Mouse (Mus musculus) forebrain, embryonic 14.5 days (tissue): Measurements from ENCODE around the gene Clec12b. TPM values are rescaled to one million over a fixed set of nuclear protein-coding genes. Genes with fewer than 3 reads are reported as not detected.

ENCODE experiments used
- ATAC-seq: fragments of 200-750 bp; cut with Nextera tagmentation; 2 replicates; pipeline ENCODE4 v1.8.0; 2017; ENCODE audit warnings: mild to moderate bottlenecking, moderate library complexity
- DNase-seq: peaks from one replicate; pipeline ENCODE4 v3.0.0-alpha.2; 2015; ENCODE audit warnings: low spot score
- H3K27ac ChIP-seq: fragments of 300-500 bp; sonication (generic); 2 replicates; pipeline ENCODE4 v1.5.1; 2014; ENCODE audit warnings: low read depth, mild to moderate bottlenecking, control low read depth, low read length, moderate library complexity
- H3K27me3 ChIP-seq: fragments of 300-500 bp; sonication (generic); replicated peaks from 2 replicates; pipeline ENCODE4 v1.6.1; 2014; ENCODE audit warnings: low read length, control low read depth, mixed read lengths; ENCODE audit not compliant: control insufficient read depth, insufficient read depth
- H3K36me3 ChIP-seq: fragments of 300-500 bp; sonication (generic); 2 replicates; pipeline ENCODE4 v1.6.1; 2014; ENCODE audit warnings: low read length, control low read depth; ENCODE audit not compliant: control insufficient read depth, insufficient read depth
- H3K4me1 ChIP-seq: fragments of 300-500 bp; sonication (generic); 2 replicates; pipeline ENCODE4 v1.6.1; 2014; ENCODE audit warnings: antibody characterized with exemption, low read length, control low read depth; ENCODE audit not compliant: control insufficient read depth, insufficient read depth
- H3K4me2 ChIP-seq: fragments of 300-500 bp; sonication (generic); 2 replicates; pipeline ENCODE4 v1.6.1; 2014; ENCODE audit warnings: mild to moderate bottlenecking, control low read depth, low read length
- H3K4me3 ChIP-seq: fragments of 300-500 bp; sonication (generic); 2 replicates; pipeline ENCODE4 v1.5.1; 2014; ENCODE audit warnings: low read depth, low read length, control low read depth
- H3K9ac ChIP-seq: fragments of 300-500 bp; sonication (generic); 2 replicates; pipeline ENCODE4 v1.6.1; 2014; ENCODE audit warnings: mild to moderate bottlenecking, low read length, control low read depth, moderate library complexity
- H3K9me3 ChIP-seq: fragments of 300-500 bp; sonication (generic); replicated peaks from 2 replicates; pipeline ENCODE4 v1.6.1; 2016; ENCODE audit warnings: low read length, control low read depth, mixed read lengths; ENCODE audit not compliant: control insufficient read depth
- WGBS: fragments of 180-500 bp; shearing (Covaris S2); extraction: QIAGEN DNeasy Blood & Tissue Kit; methylation state at CpG from one replicate; pipeline ENCODE4 v1.1.7; 2014; 5-methylcytosine and 5-hydroxymethylcytosine counted together
- polyA plus RNA-seq: library from polyadenylated mRNA; unstranded; fragments of >200 nt; fragmentation: Nextera tagmentation; extraction: Ambion mirVana; gene quantifications from 2 replicates; pipeline ENCODE4 v1.2.1, GENCODE M21; 2014

The Clec12b gene
- polyA plus RNA-seq, 1 experiment from 2014 or later = not detected

DNA sequence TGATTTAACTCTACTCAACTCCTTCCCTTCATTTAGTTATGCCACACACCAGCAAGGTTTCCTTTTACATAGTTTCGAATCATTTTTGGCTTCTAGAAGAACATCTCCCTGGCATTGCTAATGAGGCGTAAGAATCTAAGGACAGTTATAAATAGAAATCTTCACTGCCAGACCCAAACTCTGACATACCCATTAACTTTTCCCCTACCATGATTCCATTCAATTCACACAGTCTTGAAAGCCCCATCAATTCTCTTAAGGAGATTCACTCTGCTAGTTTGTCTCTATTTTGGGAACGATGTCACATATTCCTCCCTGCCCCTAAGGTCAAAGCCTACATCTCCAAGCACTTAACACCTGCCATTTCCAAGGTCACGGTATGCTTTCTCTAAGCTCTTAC, 674 bp downstream of the Clec12b start:
- no peaks in the 10 kb centered on the region for H3K36me3 ChIP-seq
- DNase-seq = no peak

DNA sequence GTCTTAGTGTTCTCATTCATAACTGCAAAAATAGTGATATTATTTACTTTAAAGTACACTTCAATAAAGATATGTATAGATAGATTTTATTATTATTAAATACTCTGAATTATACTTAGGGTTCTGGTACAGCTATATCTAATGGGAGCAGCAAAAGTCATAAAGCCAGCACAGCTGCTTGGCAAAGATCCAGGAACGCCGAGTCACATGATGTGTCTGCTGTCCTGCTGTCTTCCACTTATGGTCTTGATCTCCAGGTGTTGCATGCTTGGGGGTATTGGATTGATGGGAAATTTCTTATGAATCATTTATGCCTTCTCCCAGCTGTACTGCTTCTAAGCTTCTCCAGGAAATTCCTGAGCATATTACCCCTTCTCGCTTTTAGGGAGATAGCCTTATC, 2.2 kb downstream of the Clec12b start:
- Histone ChIP-seq H3K4me2 (no peak overlapping the region), H3K27ac (no peak overlapping the region), H3K4me3 (no peak overlapping the region), H3K9me3 (no peaks in the 10 kb centered on the region), H3K27me3 (no peaks in the 10 kb centered on the region), H3K36me3 (no peaks in the 10 kb centered on the region), H3K4me1 (no peaks in the 10 kb centered on the region), H3K9ac (no peak overlapping the region)
- DNase-seq (no peak), ATAC-seq (no peak)
- WGBS = 88% methylated on average over 3 of the region's 3 CpGs

More for the DNA sequence above, 674 bp downstream of the Clec12b start:
- H3K4me2 ChIP-seq = no peak overlapping the region
- H3K9ac ChIP-seq = no peak overlapping the region
- no peaks in the 10 kb centered on the region for H3K4me1 ChIP-seq
- H3K27me3 ChIP-seq = no peaks in the 10 kb centered on the region
- WGBS = 68% methylated on average over 4 of the region's 4 CpGs
- H3K27ac ChIP-seq = no peak overlapping the region
- H3K4me3 ChIP-seq = no peak overlapping the region
- no peaks in the 10 kb centered on the region for H3K9me3 ChIP-seq
- ATAC-seq = no peak

DNA sequence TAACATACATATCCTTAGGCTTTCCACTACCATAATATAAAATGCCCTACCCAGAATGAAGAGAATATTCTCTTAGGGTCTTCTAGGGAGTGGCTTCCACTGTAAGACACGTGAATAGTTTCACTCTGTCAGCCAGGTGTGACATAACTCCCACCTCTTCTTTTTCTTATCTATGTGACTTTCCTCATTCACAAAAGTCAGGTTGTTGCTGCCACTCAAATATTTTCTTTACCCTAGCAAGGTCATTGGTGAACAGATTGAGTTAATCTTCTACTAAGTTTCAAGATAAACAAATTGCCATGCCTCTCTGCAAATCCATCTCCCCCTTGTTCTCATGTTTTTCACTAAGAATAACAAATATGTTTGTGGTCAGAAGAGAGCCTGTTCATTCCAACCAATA, 3.9 kb downstream of the Clec12b start:
- Histone ChIP-seq H3K9ac (no peak overlapping the region), H3K27ac (no peak overlapping the region), H3K4me3 (no peak overlapping the region), H3K27me3 (no peaks in the 10 kb centered on the region), H3K36me3 (no peaks in the 10 kb centered on the region), H3K4me2 (no peak overlapping the region), H3K9me3 (no peaks in the 10 kb centered on the region), H3K4me1 (no peaks in the 10 kb centered on the region)
- 76% methylated on average over 1 of the region's 1 CpGs for WGBS
- ATAC-seq (no peak), DNase-seq (no peak)

DNA sequence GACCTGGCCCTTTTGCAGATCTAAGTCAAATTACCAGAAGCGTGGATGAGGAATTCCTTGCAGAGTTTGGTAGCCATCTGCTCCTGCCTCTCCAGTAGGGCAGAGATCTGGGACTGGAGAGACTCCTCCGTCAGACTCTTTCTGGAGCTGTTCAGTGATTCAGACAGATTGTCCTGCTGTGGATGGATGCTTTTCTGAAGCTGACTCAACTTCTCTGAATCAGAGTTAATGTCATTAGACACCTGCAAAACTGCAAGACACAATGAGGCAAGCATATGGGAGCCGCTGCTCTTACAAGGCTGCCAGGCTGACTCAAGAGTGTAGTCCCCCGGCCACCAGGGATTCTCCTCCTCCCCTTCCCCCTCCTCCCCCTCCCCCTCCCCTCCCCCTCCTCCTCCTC, 5.2 kb downstream of the Clec12b start:
- DNase-seq = no peak

DNA sequence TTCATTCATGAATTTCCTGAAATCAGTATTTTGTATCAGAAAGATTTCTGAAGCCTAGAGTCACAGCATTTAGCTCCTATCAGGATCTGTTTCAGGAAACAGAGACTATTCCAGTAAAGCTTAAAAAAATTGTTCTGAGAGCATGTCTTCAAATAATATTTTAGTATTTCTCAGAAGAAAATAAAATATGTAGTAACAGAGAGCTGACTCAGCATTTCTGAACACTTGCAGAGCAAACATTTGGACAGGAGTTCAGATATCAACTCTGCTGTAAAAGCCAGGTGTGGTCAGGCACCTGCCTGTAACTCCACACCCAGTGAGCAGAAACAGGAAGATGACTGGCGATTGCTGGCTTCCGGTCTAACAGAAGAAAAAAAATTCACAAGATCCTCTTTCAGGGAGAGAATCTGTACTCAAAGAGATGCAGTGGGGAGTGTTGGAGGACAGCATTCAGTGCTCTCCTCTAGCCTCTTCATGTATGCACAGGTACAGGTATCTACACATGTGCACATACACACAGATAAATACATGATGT, 10.7 kb downstream of the Clec12b start:
- H3K4me2 ChIP-seq = no peak overlapping the region
- no peaks in the 10 kb centered on the region for H3K36me3 ChIP-seq
- no peak for DNase-seq
- H3K27ac ChIP-seq = no peak overlapping the region
- H3K9me3 ChIP-seq = no peaks in the 10 kb centered on the region
- ATAC-seq = no peak
- 90% methylated on average over 2 of the region's 2 CpGs for WGBS
- H3K9ac ChIP-seq = no peak overlapping the region
- H3K4me1 ChIP-seq = no peaks in the 10 kb centered on the region
- no peaks in the 10 kb centered on the region for H3K27me3 ChIP-seq
- no peak overlapping the region for H3K4me3 ChIP-seq

More for the DNA sequence above, 5.2 kb downstream of the Clec12b start:
- no peaks in the 10 kb centered on the region for H3K4me1 ChIP-seq
- no peak for ATAC-seq
- no peak overlapping the region for H3K4me3 ChIP-seq
- no peak overlapping the region for H3K27ac ChIP-seq
- no peaks in the 10 kb centered on the region for H3K36me3 ChIP-seq
- no peaks in the 10 kb centered on the region for H3K9me3 ChIP-seq
- WGBS = 71% methylated on average over 4 of the region's 4 CpGs
- H3K27me3 ChIP-seq = no peaks in the 10 kb centered on the region
- no peak overlapping the region for H3K9ac ChIP-seq
- no peak overlapping the region for H3K4me2 ChIP-seq

DNA sequence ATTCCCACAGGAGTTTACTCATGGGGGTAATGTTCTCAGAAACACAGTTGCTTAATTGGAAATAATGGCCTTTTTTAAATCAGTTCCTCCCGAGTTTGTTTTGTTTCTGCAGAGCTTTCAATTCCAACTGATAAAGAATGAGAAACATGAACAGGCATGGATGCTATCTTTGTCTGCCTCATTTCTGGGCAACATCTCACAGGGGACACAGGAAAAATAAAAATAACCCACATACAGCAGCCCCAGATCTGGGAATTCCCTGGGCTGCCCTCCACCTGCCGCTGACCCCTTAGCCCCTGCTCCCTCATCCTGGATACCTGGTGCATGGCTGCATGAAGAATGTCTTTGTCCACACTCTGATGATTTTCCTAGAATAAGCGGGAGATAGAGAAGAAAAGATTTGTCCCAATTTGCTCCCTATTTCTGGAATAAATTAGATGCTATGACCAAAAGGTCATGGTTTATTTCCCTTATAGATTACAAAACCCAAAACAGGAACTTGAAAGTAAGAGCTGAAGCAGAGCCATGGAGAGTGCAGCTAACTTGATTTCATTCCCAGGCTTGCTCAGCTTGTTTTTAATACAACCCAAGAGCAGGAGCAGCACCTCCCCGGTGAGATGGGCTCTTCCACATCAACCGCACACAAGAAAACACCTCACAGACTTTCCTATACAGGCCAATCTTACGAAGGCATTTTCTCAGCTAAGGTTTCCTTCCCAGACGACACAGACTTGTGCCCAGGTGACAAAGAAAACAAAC, 16.1 kb downstream of the Clec12b start:
- Histone ChIP-seq H3K36me3 (no peaks in the 10 kb centered on the region), H3K9me3 (no peaks in the 10 kb centered on the region), H3K4me3 (no peak overlapping the region), H3K4me2 (no peak overlapping the region), H3K9ac (no peak overlapping the region), H3K4me1 (no peaks in the 10 kb centered on the region), H3K27ac (no peak overlapping the region), H3K27me3 (no peaks in the 10 kb centered on the region)
- DNase-seq (no peak), ATAC-seq (no peak)
- 80% methylated on average over 7 of the region's 7 CpGs for WGBS

DNA sequence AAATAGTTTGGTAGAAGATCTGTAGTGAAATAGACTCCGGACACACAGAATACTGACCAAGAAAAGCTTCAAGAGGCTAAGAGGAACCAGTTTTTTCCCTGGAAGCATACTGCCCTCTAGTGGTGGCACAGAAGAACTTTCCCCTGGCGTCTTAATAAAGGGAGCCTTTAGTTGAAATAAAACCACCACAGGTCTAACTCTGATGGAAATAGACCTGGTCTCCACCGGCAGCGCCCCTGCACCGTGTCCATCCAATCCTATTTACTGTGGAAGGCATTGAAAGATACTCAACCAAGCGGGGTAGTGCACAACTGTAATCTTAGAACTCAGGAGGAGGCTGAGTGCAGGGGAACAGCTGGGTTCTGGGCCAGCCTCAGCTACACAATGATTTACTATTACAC, 19.7 kb downstream of the Clec12b start:
- DNase-seq (peak; percentile 81), ATAC-seq (peak; percentile 72)
- Histone ChIP-seq H3K9me3 (no peaks in the 10 kb centered on the region), H3K36me3 (no peaks in the 10 kb centered on the region), H3K27me3 (no peaks in the 10 kb centered on the region), H3K4me3 (no peak overlapping the region), H3K27ac (no peak overlapping the region), H3K4me2 (no peak overlapping the region), H3K4me1 (no peaks in the 10 kb centered on the region), H3K9ac (no peak overlapping the region)
- 15% methylated on average over 6 of the region's 6 CpGs for WGBS

DNA sequence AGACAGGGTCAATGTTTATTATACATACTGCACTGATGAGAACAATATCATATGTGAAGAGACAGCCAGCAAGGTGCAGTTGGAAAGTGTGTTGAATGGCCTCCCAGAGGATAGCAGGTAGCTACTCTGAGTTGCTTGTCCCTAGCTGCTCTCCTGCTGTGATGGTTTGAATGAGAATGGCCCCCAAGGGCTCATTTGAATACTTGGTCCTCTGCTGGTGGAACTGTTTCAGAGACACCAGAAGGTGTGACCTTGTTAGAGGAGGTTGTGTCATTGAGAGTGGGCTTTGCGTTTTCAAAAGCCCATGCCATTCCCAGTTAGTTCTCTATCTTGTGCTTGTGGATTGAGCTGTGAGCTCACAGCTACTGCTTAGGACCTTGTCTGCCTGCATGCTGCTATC, 21.7 kb downstream of the Clec12b start:
- H3K4me3 ChIP-seq = no peak overlapping the region
- H3K27me3 ChIP-seq = no peaks in the 10 kb centered on the region
- no peaks in the 10 kb centered on the region for H3K36me3 ChIP-seq
- 21% methylated on average over 1 of the region's 1 CpGs for WGBS
- H3K27ac ChIP-seq = no peak overlapping the region
- H3K4me2 ChIP-seq = no peak overlapping the region
- DNase-seq = no peak
- no peaks in the 10 kb centered on the region for H3K4me1 ChIP-seq
- no peaks in the 10 kb centered on the region for H3K9me3 ChIP-seq
- H3K9ac ChIP-seq = no peak overlapping the region
- no peak for ATAC-seq

DNA sequence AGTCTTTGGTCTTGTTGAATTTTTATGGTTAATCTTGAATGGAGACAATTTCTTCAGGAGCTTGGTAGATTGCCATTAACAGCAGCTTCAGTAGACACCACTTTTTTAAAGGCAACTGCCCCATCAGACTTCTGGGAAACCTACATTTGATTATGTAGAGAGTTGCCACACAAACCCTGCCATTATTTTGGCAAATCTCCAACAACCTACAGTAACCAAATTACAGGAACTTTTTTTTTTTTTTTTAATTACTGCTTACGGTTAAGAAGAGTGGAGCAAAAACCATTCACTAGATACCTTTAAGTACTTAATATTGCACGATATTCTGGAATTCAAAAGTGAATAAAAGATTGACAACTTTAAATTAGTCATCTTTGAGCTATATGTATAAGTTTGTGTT, 26.2 kb downstream of the Clec12b start:
- Histone ChIP-seq H3K4me1 (no peaks in the 10 kb centered on the region), H3K9ac (no peak overlapping the region), H3K36me3 (no peaks in the 10 kb centered on the region), H3K4me3 (no peak overlapping the region), H3K9me3 (no peaks in the 10 kb centered on the region), H3K27ac (no peak overlapping the region), H3K27me3 (no peaks in the 10 kb centered on the region), H3K4me2 (no peak overlapping the region)
- 89% methylated on average over 2 of the region's 2 CpGs for WGBS
- ATAC-seq = no peak
- no peak for DNase-seq
